Mouse (Mus musculus) embryonic facial prominence, embryonic 12.5 days (tissue): ENCODE measurements at regions not wholly inside any gene's neighbourhood (a gene's known extent, or its start where the extent isn't known, plus 50 kb on each side); places are given as distances from the start of the nearest gene placed in this dataset.

Experiments
- ATAC-seq: fragments of 200-750 bp; cut with Nextera tagmentation; 2 replicates; pipeline ENCODE4 v1.8.0; 2017; ENCODE audit not compliant: insufficient number of reproducible peaks, insufficient read depth, low FRiP score, low TSS enrichment
- H3K27ac ChIP-seq: fragments of 300-500 bp; sonication (generic); 2 replicates; pipeline ENCODE4 v1.5.1; 2016; ENCODE audit warnings: mild to moderate bottlenecking
- H3K27me3 ChIP-seq: fragments of 300-500 bp; sonication (generic); 2 replicates; pipeline ENCODE4 v1.6.1; 2016; ENCODE audit warnings: mild to moderate bottlenecking, moderate library complexity
- H3K36me3 ChIP-seq: fragments of 300-500 bp; sonication (generic); 2 replicates; pipeline ENCODE4 v1.6.1; 2016; ENCODE audit warnings: mild to moderate bottlenecking
- H3K4me1 ChIP-seq: fragments of 300-500 bp; sonication (generic); 2 replicates; pipeline ENCODE4 v1.6.1; 2016
- H3K4me2 ChIP-seq: fragments of 300-500 bp; sonication (generic); replicated peaks from 2 replicates; pipeline ENCODE4 v1.6.1; 2016; ENCODE audit warnings: mild to moderate bottlenecking, moderate library complexity
- H3K4me3 ChIP-seq: fragments of 300-500 bp; sonication (generic); 2 replicates; pipeline ENCODE4 v1.5.1; 2016; ENCODE audit warnings: mild to moderate bottlenecking
- H3K9ac ChIP-seq: fragments of 300-500 bp; sonication (generic); 2 replicates; pipeline ENCODE4 v1.6.1; 2016; ENCODE audit warnings: mild to moderate bottlenecking, moderate library complexity
- H3K9me3 ChIP-seq: fragments of 300-500 bp; sonication (generic); 2 replicates; pipeline ENCODE4 v1.6.1; 2016; ENCODE audit warnings: mild to moderate bottlenecking, moderate library complexity
- WGBS: fragments of 180-500 bp; shearing (Covaris S2); methylation state at CpG from one replicate; pipeline ENCODE4 v1.1.7; 2016; 5-methylcytosine and 5-hydroxymethylcytosine counted together

GRCm38 (mm10) chr13:102545845-102546615 lies 147.3 kb upstream of the Cd180 start:
- ATAC-seq, result no peak
- no peak overlapping the region for H3K4me3 ChIP-seq
- H3K9ac ChIP-seq, result no peak overlapping the region
- no peaks in the 10 kb centered on the region for H3K36me3 ChIP-seq
- H3K27me3 ChIP-seq, result no peaks in the 10 kb centered on the region
- WGBS, result 41% methylated on average over 17 of the region's 17 CpGs
- peaks cover 21% of the 10 kb centered on the region; the same call in 1 of the 2 replicates for H3K4me1 ChIP-seq
- no peak overlapping the region for H3K27ac ChIP-seq
- H3K9me3 ChIP-seq, result no peaks in the 10 kb centered on the region
- H3K4me2 ChIP-seq, result no peak overlapping the region

GRCm38 (mm10) chr13:102548252-102548651 lies 145.1 kb upstream of the Cd180 start:
- H3K27me3 ChIP-seq, result no peaks in the 10 kb centered on the region
- no peak for ATAC-seq

GRCm38 (mm10) chr13:102566846-102567572 lies 126.3 kb upstream of the Cd180 start:
- Histone ChIP-seq H3K4me1 (no peaks in the 10 kb centered on the region), H3K27me3 (peaks cover 13% of the 10 kb centered on the region), H3K4me2 (no peak overlapping the region), H3K4me3 (no peak overlapping the region), H3K9me3 (no peaks in the 10 kb centered on the region), H3K27ac (no peak overlapping the region), H3K9ac (no peak overlapping the region), H3K36me3 (no peaks in the 10 kb centered on the region)
- WGBS, result 39% methylated on average over 3 of the region's 3 CpGs
- ATAC-seq, result no peak

More at GRCm38 (mm10) chr13:102548252-102548651, 145.1 kb upstream of the Cd180 start:
- H3K4me3 ChIP-seq, result no peak overlapping the region
- 52% methylated on average over 6 of the region's 6 CpGs for WGBS
- no peaks in the 10 kb centered on the region for H3K36me3 ChIP-seq
- no peaks in the 10 kb centered on the region for H3K9me3 ChIP-seq
- no peak overlapping the region for H3K4me2 ChIP-seq
- peaks cover 21% of the 10 kb centered on the region; the same call in 1 of the 2 replicates for H3K4me1 ChIP-seq
- H3K9ac ChIP-seq, result no peak overlapping the region
- H3K27ac ChIP-seq, result no peak overlapping the region

GRCm38 (mm10) chr13:102569580-102569979 lies 123.8 kb upstream of the Cd180 start:
- Histone ChIP-seq H3K9me3 (no peaks in the 10 kb centered on the region), H3K4me3 (no peak overlapping the region), H3K27me3 (peaks cover 13% of the 10 kb centered on the region), H3K4me1 (peaks cover 9% of the 10 kb centered on the region; the same call in 1 of the 2 replicates), H3K27ac (no peak overlapping the region), H3K36me3 (no peaks in the 10 kb centered on the region), H3K9ac (no peak overlapping the region), H3K4me2 (no peak overlapping the region)
- ATAC-seq, result no peak
- WGBS, result 81% methylated on average over 3 of the region's 3 CpGs

GRCm38 (mm10) chr13:102570286-102570685 lies 123.1 kb upstream of the Cd180 start:
- H3K27ac ChIP-seq, result no peak overlapping the region
- ATAC-seq, result no peak
- no peak overlapping the region for H3K9ac ChIP-seq
- H3K4me1 ChIP-seq, result peaks cover 9% of the 10 kb centered on the region; the same call in 1 of the 2 replicates
- H3K36me3 ChIP-seq, result no peaks in the 10 kb centered on the region
- no peak overlapping the region for H3K4me2 ChIP-seq
- no peak overlapping the region for H3K4me3 ChIP-seq
- peaks cover 10% of the 10 kb centered on the region for H3K27me3 ChIP-seq
- H3K9me3 ChIP-seq, result no peaks in the 10 kb centered on the region
- 92% methylated on average over 1 of the region's 1 CpGs for WGBS

GRCm38 (mm10) chr13:102573286-102573921 lies 120.0 kb upstream of the Cd180 start:
- H3K9me3 ChIP-seq, result no peaks in the 10 kb centered on the region
- H3K27ac ChIP-seq, result no peak overlapping the region
- 47% methylated on average over 5 of the region's 5 CpGs for WGBS
- H3K4me2 ChIP-seq, result no peak overlapping the region
- H3K9ac ChIP-seq, result no peak overlapping the region
- H3K4me1 ChIP-seq, result peaks cover 9% of the 10 kb centered on the region; the same call in 1 of the 2 replicates
- H3K4me3 ChIP-seq, result no peak overlapping the region
- H3K27me3 ChIP-seq, result peaks cover 13% of the 10 kb centered on the region
- no peaks in the 10 kb centered on the region for H3K36me3 ChIP-seq
- ATAC-seq, result no peak

- no peak for ATAC-seq
Observed at GRCm38 (mm10) chr13:102576871-102577662, 116.3 kb upstream of the Cd180 start.

GRCm38 (mm10) chr13:102578811-102579210 lies 114.5 kb upstream of the Cd180 start:
- Histone ChIP-seq H3K27ac (no peak overlapping the region), H3K4me3 (no peak overlapping the region), H3K4me2 (no peak overlapping the region), H3K36me3 (no peaks in the 10 kb centered on the region), H3K4me1 (no peaks in the 10 kb centered on the region), H3K9ac (no peak overlapping the region), H3K27me3 (0 out of 2 replicates have a peak, but pooled peaks cover 3% of the 10 kb centered on the region), H3K9me3 (no peaks in the 10 kb centered on the region)
- ATAC-seq, result no peak
- WGBS, result 86% methylated on average over 2 of the region's 2 CpGs

More at GRCm38 (mm10) chr13:102576871-102577662, 116.3 kb upstream of the Cd180 start:
- Histone ChIP-seq H3K4me2 (no peak overlapping the region), H3K27me3 (0 out of 2 replicates have a peak, but pooled peaks cover 3% of the 10 kb centered on the region), H3K9me3 (no peaks in the 10 kb centered on the region), H3K4me3 (no peak overlapping the region), H3K9ac (no peak overlapping the region), H3K4me1 (peaks cover 9% of the 10 kb centered on the region; the same call in 1 of the 2 replicates), H3K27ac (no peak overlapping the region), H3K36me3 (no peaks in the 10 kb centered on the region)
- 40% methylated on average over 7 of the region's 7 CpGs for WGBS

GRCm38 (mm10) chr13:102579638-102580037 lies 113.7 kb upstream of the Cd180 start:
- H3K27me3 ChIP-seq, result 0 out of 2 replicates have a peak, but pooled peaks cover 3% of the 10 kb centered on the region
- no peaks in the 10 kb centered on the region for H3K9me3 ChIP-seq
- 85% methylated on average over 3 of the region's 3 CpGs for WGBS
- no peaks in the 10 kb centered on the region for H3K36me3 ChIP-seq
- H3K4me1 ChIP-seq, result no peaks in the 10 kb centered on the region
- H3K27ac ChIP-seq, result no peak overlapping the region
- ATAC-seq, result no peak
- no peak overlapping the region for H3K9ac ChIP-seq
- no peak overlapping the region for H3K4me2 ChIP-seq
- H3K4me3 ChIP-seq, result no peak overlapping the region

GRCm38 (mm10) chr13:102583984-102584645 lies 109.2 kb upstream of the Cd180 start:
- Histone ChIP-seq H3K4me3 (no peak overlapping the region), H3K27me3 (no peaks in the 10 kb centered on the region), H3K36me3 (no peaks in the 10 kb centered on the region), H3K4me2 (no peak overlapping the region), H3K9me3 (no peaks in the 10 kb centered on the region), H3K9ac (no peak overlapping the region), H3K27ac (no peak overlapping the region), H3K4me1 (peaks cover under 1% of the 10 kb centered on the region)
- 75% methylated on average over 12 of the region's 12 CpGs for WGBS
- no peak for ATAC-seq
